In the genomic region with DNA sequence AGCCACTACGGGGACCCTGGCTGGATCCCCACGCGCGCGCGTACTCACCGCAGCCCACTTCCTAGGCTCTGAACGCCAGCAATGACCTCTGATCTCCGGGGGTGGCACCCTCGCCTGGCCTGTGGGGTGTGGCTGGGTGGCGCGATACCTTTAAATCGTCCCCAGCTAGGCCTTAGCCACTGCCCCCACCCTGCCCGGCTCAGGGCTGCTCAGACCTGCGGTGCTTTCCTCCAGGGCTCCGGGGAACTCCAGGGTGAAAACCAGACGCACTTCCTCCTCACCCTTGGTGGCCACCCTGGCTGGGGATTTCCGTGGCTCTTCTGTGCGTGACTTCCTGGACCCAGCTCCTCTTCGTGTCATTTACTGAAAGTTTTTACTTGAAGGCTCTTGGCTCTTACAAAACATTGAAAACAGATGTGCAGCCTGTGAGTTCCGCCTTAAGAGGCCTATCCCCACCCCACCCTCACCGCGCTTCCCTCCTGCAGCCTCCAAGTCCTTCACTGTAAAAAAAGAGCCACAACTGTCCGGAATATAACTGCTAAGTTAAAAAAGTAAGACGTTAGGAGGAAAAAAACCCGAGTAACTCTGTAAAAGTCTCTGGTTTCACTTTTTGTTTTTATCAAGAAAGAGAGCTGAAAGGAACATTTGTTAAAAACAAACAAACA, we compare ENCODE assay signal across 8 mouse cellular contexts. TPM values are rescaled to one million over a fixed set of nuclear protein-coding genes. Genes with fewer than 3 reads are reported as not detected.
A peak's percentile ranks its signal among the peaks of the same experiment; 100 is the strongest.
DNase-seq lines count a peak whose midpoint lies in the region; ATAC-seq and TF ChIP-seq lines count a peak whose summit lies in the region.

A gene (minus strand): TSS at position 412 of the 665 bp plus-strand sequence.

- no peaks in the 10 kb centered on the region for H3K36me3 ChIP-seq in forebrain, embryonic 10.5 days (replicated peaks)
- no peaks in the 10 kb centered on the region for H3K36me3 ChIP-seq in heart, postnatal 0 days (replicated peaks; ENCODE audit: control insufficient read depth, insufficient read depth, low read length)
- no peaks in the 10 kb centered on the region for H3K36me3 ChIP-seq in lung, embryonic 16.5 days (ENCODE audit: control insufficient read depth, insufficient read depth, low read length)

- H3K4me3 ChIP-seq in forebrain, embryonic 10.5 days = peak within 1 kb of the TSS; percentile 62
- peak within 1 kb of the TSS; percentile 55 for H3K4me3 ChIP-seq in heart, postnatal 0 days (ENCODE audit: low read depth, low read length)
- peak within 1 kb of the TSS; percentile 69 for H3K4me3 ChIP-seq in lung, embryonic 16.5 days (ENCODE audit: low read length)
- peak within 1 kb of the TSS; percentile 52 for H3K4me3 ChIP-seq in olfactory bulb, adult 2 months (ENCODE audit: insufficient read depth, low read depth, low read length)

- no peak for TF ChIP-seq CTCF in heart, postnatal 0 days (IDR thresholded peaks at IDR 0.05; ENCODE audit: low read depth)
- no peak for TF ChIP-seq CTCF in olfactory bulb, adult 2 months (IDR thresholded peaks at IDR 0.05; ENCODE audit: insufficient read depth, low read depth, low read length)

- no peak for TF ChIP-seq EP300 in heart, postnatal 0 days (IDR thresholded peaks at IDR 0.05; ENCODE audit: low read depth)

- H3K4me2 ChIP-seq in heart, postnatal 0 days (ENCODE audit: low read depth, low read length) = peak within 1 kb of the TSS; percentile 80
- peak within 1 kb of the TSS; percentile 84 for H3K4me2 ChIP-seq in lung, embryonic 16.5 days (ENCODE audit: low read depth, low read length)

- DNase-seq in adrenal gland, postnatal 25 days = peak; percentile 73
- DNase-seq in forebrain, embryonic 10.5 days (ENCODE audit: extremely low spot score, low spot score) = peak; percentile 50
- DNase-seq in heart, postnatal 0 days (ENCODE audit: low spot score) = peak; percentile 57
- peak; percentile 75 to 90 for DNase-seq in kidney, postnatal 25 days
- peak; percentile 79 to 82 for DNase-seq in thymus, postnatal 36 days

- 8% methylated on average over 26 of the region's 26 CpGs for WGBS in forebrain, embryonic 10.5 days
- WGBS in heart, postnatal 0 days = 3% methylated on average over 20 of the region's 26 CpGs
- WGBS in lung, embryonic 16.5 days = 2% methylated on average over 26 of the region's 26 CpGs
- WGBS in olfactory bulb, adult 2 months = 18% methylated on average over 26 of the region's 26 CpGs

- peak; percentile 79 for ATAC-seq in CD4-positive, CD25-positive, alpha-beta regulatory T cell, adult 4 months
- ATAC-seq in heart, postnatal 0 days (ENCODE audit: insufficient read depth, low read depth) = peak; percentile 88
- ATAC-seq in lung, embryonic 16.5 days (ENCODE audit: low read depth) = peak; percentile 78

- no peak for TF ChIP-seq POLR2A in olfactory bulb, adult 2 months (IDR thresholded peaks at IDR 0.05; ENCODE audit: insufficient read depth, low read depth, low read length)

- H3K4me1 ChIP-seq in forebrain, embryonic 10.5 days = peaks cover 18% of the 10 kb centered on the region
- no peaks in the 10 kb centered on the region for H3K4me1 ChIP-seq in heart, postnatal 0 days (ENCODE audit: control insufficient read depth, insufficient read depth)
- peaks cover 5% of the 10 kb centered on the region for H3K4me1 ChIP-seq in lung, embryonic 16.5 days (replicated peaks; ENCODE audit: control insufficient read depth, insufficient read depth, low read length)
- peaks cover 6% of the 10 kb centered on the region; the same call in 1 of the 2 replicates for H3K4me1 ChIP-seq in olfactory bulb, adult 2 months (ENCODE audit: control insufficient read depth, insufficient read depth, low read length)

- H3K9ac ChIP-seq in heart, postnatal 0 days (replicated peaks; ENCODE audit: low read depth, low read length) = peak within 1 kb of the TSS; percentile 75
- H3K9ac ChIP-seq in lung, embryonic 16.5 days (ENCODE audit: low read length) = peak within 1 kb of the TSS; percentile 90

- H3K27me3 ChIP-seq in forebrain, embryonic 10.5 days (ENCODE audit: poor library complexity, severe bottlenecking) = no peaks in the 10 kb centered on the region
- no peaks in the 10 kb centered on the region for H3K27me3 ChIP-seq in heart, postnatal 0 days (ENCODE audit: control insufficient read depth, insufficient read depth, low read length)
- no peaks in the 10 kb centered on the region for H3K27me3 ChIP-seq in lung, embryonic 16.5 days (ENCODE audit: control insufficient read depth, insufficient read depth, low read depth, low read length)

- H3K27ac ChIP-seq in forebrain, embryonic 10.5 days = peak within 1 kb of the TSS; percentile 88
- H3K27ac ChIP-seq in heart, postnatal 0 days (ENCODE audit: low read depth) = peak within 1 kb of the TSS; percentile 74
- H3K27ac ChIP-seq in lung, embryonic 16.5 days (ENCODE audit: low read length) = peak within 1 kb of the TSS; percentile 88
- H3K27ac ChIP-seq in olfactory bulb, adult 2 months (ENCODE audit: insufficient read depth, low read depth, low read length) = no peak within 1 kb of the TSS

- H3K9me3 ChIP-seq in forebrain, embryonic 10.5 days = no peaks in the 10 kb centered on the region
- no peaks in the 10 kb centered on the region for H3K9me3 ChIP-seq in heart, postnatal 0 days (replicated peaks; ENCODE audit: control insufficient read depth, low read length)
- no peaks in the 10 kb centered on the region for H3K9me3 ChIP-seq in lung, embryonic 16.5 days (ENCODE audit: control insufficient read depth, low read length)

RNA-seq across cellular contexts. Expression of the gene that starts here (rescaled TPM):
- polyA plus RNA-seq in CD4-positive, CD25-positive, alpha-beta regulatory T cell, adult 4 months (2017; shearing (Covaris generic)) = 100 to 1,000 TPM; 121 to 171 TPM
- total RNA-seq in adrenal gland, postnatal 25 days (2021) = 36.9 and 44.4 TPM in 2 replicates
- polyA plus RNA-seq in forebrain, embryonic 10.5 days (2016; fragmentation: Nextera tagmentation; extraction: Ambion mirVana) = 3.7 TPM in 2 replicates
- total RNA-seq in heart, postnatal 0 days (2014; rRNA removed; ENCODE audit: low replicate concordance) = 7.1 and 7.2 TPM in 2 replicates
- polyA plus RNA-seq in heart, postnatal 0 days (2015; fragmentation: Nextera tagmentation; extraction: Ambion mirVana) = 3.9 and 4.4 TPM in 2 replicates
- polyA plus RNA-seq in lung, embryonic 16.5 days (2015; fragmentation: Nextera tagmentation; extraction: Ambion mirVana) = 10.5 and 11.9 TPM in 2 replicates
- not detected in 2 replicates for polyA plus RNA-seq in olfactory bulb, adult 2 months (2012; ENCODE audit: insufficient read depth, insufficient read length, low replicate concordance, missing spikeins)
